Mouse (Mus musculus) limb, embryonic 10.5 days (tissue): Measurements from ENCODE around the gene Arid1a. TPM values are rescaled to one million over a fixed set of nuclear protein-coding genes. Genes with fewer than 3 reads are reported as not detected.
A peak's percentile ranks its signal among the peaks of the same experiment; 100 is the strongest.

Source experiments
- DNase-seq: peaks from one replicate; pipeline ENCODE4 v3.0.0-alpha.2; 2017; ENCODE audit warnings: low spot score
- H3K27ac ChIP-seq: fragments of 300-500 bp; sonication (generic); 2 replicates; pipeline ENCODE4 v1.5.1; 2016; ENCODE audit warnings: mild to moderate bottlenecking
- H3K27me3 ChIP-seq: fragments of 300-500 bp; sonication (generic); 2 replicates; pipeline ENCODE4 v1.6.1; 2016; ENCODE audit warnings: low read depth, mild to moderate bottlenecking; ENCODE audit not compliant: poor library complexity, severe bottlenecking
- H3K36me3 ChIP-seq: fragments of 300-500 bp; sonication (generic); 2 replicates; pipeline ENCODE4 v1.6.1; 2016; ENCODE audit warnings: mild to moderate bottlenecking, moderate library complexity
- H3K4me1 ChIP-seq: fragments of 300-500 bp; sonication (generic); 2 replicates; pipeline ENCODE4 v1.6.1; 2016
- H3K4me3 ChIP-seq: fragments of 300-500 bp; sonication (generic); 2 replicates; pipeline ENCODE4 v1.5.1; 2016; ENCODE audit warnings: mild to moderate bottlenecking, moderate library complexity
- H3K9me3 ChIP-seq: fragments of 300-500 bp; sonication (generic); replicated peaks from 2 replicates; pipeline ENCODE4 v1.6.1; 2016; ENCODE audit warnings: mild to moderate bottlenecking
- WGBS: fragments of 180-500 bp; shearing (Covaris S2); methylation state at CpG from one replicate; pipeline ENCODE4 v1.1.7; 2016; 5-methylcytosine and 5-hydroxymethylcytosine counted together
- polyA plus RNA-seq: library from polyadenylated mRNA; unstranded; fragments of >200 nt; fragmentation: Nextera tagmentation; extraction: Ambion mirVana; gene quantifications from 2 replicates; pipeline ENCODE4 v1.2.1, GENCODE M21; 2016

Gene Arid1a
- 42.1 and 46.6 TPM in 2 replicates for polyA plus RNA-seq

- peak within 1 kb of the TSS; percentile 100 for H3K27ac ChIP-seq
- peak within 1 kb of the TSS; percentile 100 for H3K4me3 ChIP-seq
- peaks cover 35% of the 10 kb centered on the region for H3K4me1 ChIP-seq
- WGBS = under 1% methylated on average over 40 of the region's 40 CpGs
- H3K9me3 ChIP-seq = no peaks in the 10 kb centered on the region
- peak; percentile 95 for DNase-seq
- H3K27me3 ChIP-seq = no peaks in the 10 kb centered on the region
- 0 out of 2 replicates have a peak, but pooled peaks cover 9% of the 10 kb centered on the region for H3K36me3 ChIP-seq
These were observed at the start of gene Arid1a for GRCm38 (mm10) chr4:133756514-133757268. Gene Arid1a (minus strand): TSS chr4:133756769.

- no peak overlapping the region for H3K27ac ChIP-seq
- WGBS = 83% methylated on average over 15 of the region's 15 CpGs
- no peak for DNase-seq
These were observed 48.1 kb upstream of the Arid1a start for GRCm38 (mm10) chr4:133804401-133805263.

GRCm38 (mm10) chr4:133800589-133800988, 44.0 kb upstream of the Arid1a start:
- WGBS = 29% methylated on average over 6 of the region's 6 CpGs
- no peaks in the 10 kb centered on the region for H3K4me1 ChIP-seq
- H3K36me3 ChIP-seq = no peaks in the 10 kb centered on the region
- H3K27me3 ChIP-seq = no peaks in the 10 kb centered on the region
- no peak overlapping the region for H3K27ac ChIP-seq
- no peak for DNase-seq
- H3K9me3 ChIP-seq = no peaks in the 10 kb centered on the region
- no peak overlapping the region for H3K4me3 ChIP-seq

More at GRCm38 (mm10) chr4:133804401-133805263, 48.1 kb upstream of the Arid1a start:
- Histone ChIP-seq H3K27me3 (no peaks in the 10 kb centered on the region), H3K4me1 (no peaks in the 10 kb centered on the region), H3K9me3 (no peaks in the 10 kb centered on the region), H3K4me3 (no peak overlapping the region), H3K36me3 (no peaks in the 10 kb centered on the region)

- no peak for DNase-seq
- no peaks in the 10 kb centered on the region for H3K36me3 ChIP-seq
- no peaks in the 10 kb centered on the region for H3K4me1 ChIP-seq
- no peak overlapping the region for H3K4me3 ChIP-seq
- H3K27me3 ChIP-seq = no peaks in the 10 kb centered on the region
- no peaks in the 10 kb centered on the region for H3K9me3 ChIP-seq
- 95% methylated on average over 3 of the region's 3 CpGs for WGBS
- no peak overlapping the region for H3K27ac ChIP-seq
These were observed 36.7 kb upstream of the Arid1a start for GRCm38 (mm10) chr4:133793269-133793668.

GRCm38 (mm10) chr4:133774570-133775554, 18.3 kb upstream of the Arid1a start:
- Histone ChIP-seq H3K9me3 (no peaks in the 10 kb centered on the region), H3K4me3 (no peak overlapping the region), H3K36me3 (no peaks in the 10 kb centered on the region), H3K27ac (no peak overlapping the region), H3K27me3 (no peaks in the 10 kb centered on the region), H3K4me1 (no peaks in the 10 kb centered on the region)
- 88% methylated on average over 21 of the region's 21 CpGs for WGBS
- DNase-seq = no peak

- Histone ChIP-seq H3K4me3 (no peak overlapping the region), H3K36me3 (no peaks in the 10 kb centered on the region), H3K27ac (no peak overlapping the region), H3K4me1 (no peaks in the 10 kb centered on the region), H3K27me3 (no peaks in the 10 kb centered on the region), H3K9me3 (no peaks in the 10 kb centered on the region)
- no peak for DNase-seq
- WGBS = 81% methylated on average over 3 of the region's 3 CpGs
These were observed 12.6 kb upstream of the Arid1a start for GRCm38 (mm10) chr4:133769157-133769556.

GRCm38 (mm10) chr4:133763112-133763511, 6.5 kb upstream of the Arid1a start:
- no peaks in the 10 kb centered on the region for H3K9me3 ChIP-seq
- H3K27ac ChIP-seq = no peak overlapping the region
- no peaks in the 10 kb centered on the region for H3K27me3 ChIP-seq
- H3K4me3 ChIP-seq = no peak overlapping the region
- WGBS = 84% methylated on average over 6 of the region's 6 CpGs
- no peak for DNase-seq
- H3K4me1 ChIP-seq = no peaks in the 10 kb centered on the region
- no peaks in the 10 kb centered on the region for H3K36me3 ChIP-seq

GRCm38 (mm10) chr4:133759659-133760058, 3.1 kb upstream of the Arid1a start:
- H3K27me3 ChIP-seq = no peaks in the 10 kb centered on the region
- no peaks in the 10 kb centered on the region for H3K36me3 ChIP-seq
- no peak overlapping the region for H3K4me3 ChIP-seq
- peaks cover 25% of the 10 kb centered on the region for H3K4me1 ChIP-seq
- WGBS = 88% methylated on average over 8 of the region's 8 CpGs
- no peaks in the 10 kb centered on the region for H3K9me3 ChIP-seq
- H3K27ac ChIP-seq = no peak overlapping the region
- no peak for DNase-seq

- H3K27me3 ChIP-seq = no peaks in the 10 kb centered on the region
- peaks cover 35% of the 10 kb centered on the region for H3K4me1 ChIP-seq
- peak overlapping the region; percentile 100 for H3K4me3 ChIP-seq
- H3K36me3 ChIP-seq = 0 out of 2 replicates have a peak, but pooled peaks cover 5% of the 10 kb centered on the region
- peak; percentile 90 for DNase-seq
- no peaks in the 10 kb centered on the region for H3K9me3 ChIP-seq
- under 1% methylated on average over 38 of the region's 38 CpGs for WGBS
- peak overlapping the region; percentile 100 for H3K27ac ChIP-seq
These were observed 783 bp upstream of the Arid1a start for GRCm38 (mm10) chr4:133757269-133757835.

GRCm38 (mm10) chr4:133755861-133756371, 653 bp downstream of the Arid1a start:
- WGBS = 2% methylated on average over 11 of the region's 11 CpGs

GRCm38 (mm10) chr4:133754871-133755765, 1.5 kb downstream of the Arid1a start:
- WGBS = 2% methylated on average over 10 of the region's 10 CpGs
- DNase-seq = peak; percentile 56
- H3K36me3 ChIP-seq = 0 out of 2 replicates have a peak, but pooled peaks cover 10% of the 10 kb centered on the region
- no peaks in the 10 kb centered on the region for H3K27me3 ChIP-seq
- peak overlapping the region; percentile 100 for H3K27ac ChIP-seq
- peak overlapping the region; percentile 100 for H3K4me3 ChIP-seq
- peaks cover 43% of the 10 kb centered on the region for H3K4me1 ChIP-seq
- H3K9me3 ChIP-seq = no peaks in the 10 kb centered on the region

More at GRCm38 (mm10) chr4:133755861-133756371, 653 bp downstream of the Arid1a start:
- peak; percentile 51 for DNase-seq
- Histone ChIP-seq H3K27ac (peak overlapping the region; percentile 100), H3K36me3 (0 out of 2 replicates have a peak, but pooled peaks cover 9% of the 10 kb centered on the region), H3K9me3 (no peaks in the 10 kb centered on the region), H3K27me3 (no peaks in the 10 kb centered on the region), H3K4me3 (peak overlapping the region; percentile 100), H3K4me1 (peaks cover 35% of the 10 kb centered on the region)
